Mouse (Mus musculus) c-Kit-positive CD71-positive TER-119-positive erythroid progenitor cells, embryonic 14.5 days (primary cell): Measurements from ENCODE around the gene Fam189a1.

Experiments
- DNase-seq: peaks from one replicate; pipeline ENCODE4 v3.0.0-alpha.2; 2013; ENCODE audit warnings: low spot score

The Fam189a1 gene

DNA sequence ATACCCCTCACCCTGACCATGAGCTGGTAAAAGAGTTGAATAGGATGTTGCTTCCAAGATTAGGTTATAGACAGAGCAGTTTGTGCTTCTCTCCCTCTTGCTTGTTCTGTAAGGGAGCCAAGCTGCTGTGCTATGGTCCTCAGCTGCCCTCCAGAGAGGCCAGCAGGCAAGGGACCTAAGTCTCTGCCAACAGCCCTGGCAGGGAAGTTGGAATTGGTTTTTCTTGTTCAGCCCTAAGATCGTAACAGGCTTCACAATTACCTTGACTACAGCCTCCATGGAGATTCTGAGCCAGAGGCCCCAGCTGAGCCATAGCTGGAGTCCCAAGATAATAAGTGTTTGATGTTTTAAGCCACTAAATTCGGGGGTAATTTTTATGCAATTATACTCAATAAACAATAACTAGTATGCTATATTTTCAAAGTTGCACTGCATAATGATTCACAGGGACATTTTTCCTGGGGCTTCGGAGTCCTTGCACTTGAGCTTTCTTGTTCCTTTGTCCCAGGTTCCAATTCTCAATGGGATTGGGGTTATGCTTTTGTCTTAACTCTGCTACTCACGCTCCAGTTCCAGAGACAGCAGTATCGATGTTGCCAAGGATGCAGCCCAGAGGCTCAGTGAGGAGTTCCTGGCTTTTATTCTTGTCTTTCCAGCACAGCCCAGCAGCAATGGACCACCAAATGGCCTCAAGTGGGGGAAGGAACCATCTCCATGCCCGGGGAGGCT is 430.2 kb downstream of the Fam189a1 start:
- no peak for DNase-seq

- DNase-seq: no peak
Measured at GRCm38 (mm10) chr7:64724409-64724808, 432.0 kb downstream of the Fam189a1 start.

GRCm38 (mm10) chr7:64723313-64723712 is 433.1 kb downstream of the Fam189a1 start:
- no peak for DNase-seq

DNA sequence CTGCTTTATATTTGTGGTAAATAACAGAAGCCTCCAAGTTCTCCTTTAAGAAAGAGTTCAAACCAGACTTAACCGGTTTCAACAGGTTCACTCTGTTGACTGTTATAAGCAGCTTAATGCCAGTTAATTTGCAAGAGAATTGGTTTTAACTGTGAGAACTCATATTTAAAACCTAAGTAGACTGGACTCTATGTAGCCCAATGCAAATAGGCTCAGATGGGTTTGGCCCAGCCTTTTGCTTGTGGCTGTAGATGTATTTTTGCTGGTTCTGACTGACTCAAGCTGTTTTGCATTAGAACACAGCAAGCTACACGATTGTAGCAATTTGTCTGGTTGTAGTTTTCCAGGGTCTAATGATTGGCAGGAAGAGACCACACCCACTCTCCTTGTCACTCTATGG is 440.1 kb downstream of the Fam189a1 start:
- no peak for DNase-seq

DNA sequence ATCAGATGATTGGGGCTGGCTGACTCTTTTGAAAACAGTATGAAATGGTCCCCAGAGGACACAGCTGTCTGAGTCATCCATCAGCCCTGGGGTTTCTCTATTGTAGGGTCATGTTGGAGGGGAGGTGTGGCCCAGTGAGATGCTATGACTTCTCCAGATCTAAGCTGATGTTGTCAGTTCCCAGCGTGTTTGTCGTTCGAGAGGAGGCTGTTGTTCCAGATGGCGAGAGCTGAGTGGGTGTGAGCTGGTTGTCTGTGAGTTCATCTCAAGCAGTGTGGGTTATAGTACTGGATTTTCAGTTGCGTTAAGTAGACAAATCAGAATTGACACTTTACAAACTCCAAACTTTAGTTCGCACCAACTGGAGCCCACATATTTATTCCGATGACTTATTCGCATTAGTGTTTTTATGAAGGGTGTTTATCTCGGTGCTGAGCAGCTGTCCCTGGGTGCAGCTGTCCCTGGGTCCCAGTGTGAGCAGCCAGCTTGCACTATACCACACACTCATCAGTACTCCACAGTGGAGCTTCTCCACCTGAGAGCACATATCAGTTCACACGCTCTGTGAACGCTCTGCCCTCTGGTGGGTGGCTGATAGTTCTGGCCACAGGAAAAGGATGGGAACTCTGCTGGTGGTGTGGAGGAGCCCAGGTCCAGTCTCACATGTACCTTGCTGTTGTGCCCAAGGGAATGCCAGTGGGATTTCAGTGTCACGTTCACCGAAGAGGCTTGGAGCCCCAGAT is 446.7 kb downstream of the Fam189a1 start:
- no peak for DNase-seq

GRCm38 (mm10) chr7:64708176-64708575 is 448.2 kb downstream of the Fam189a1 start:
- no peak for DNase-seq
